Mouse (Mus musculus): ENCODE measurements around the gene Snx29.

DNA sequence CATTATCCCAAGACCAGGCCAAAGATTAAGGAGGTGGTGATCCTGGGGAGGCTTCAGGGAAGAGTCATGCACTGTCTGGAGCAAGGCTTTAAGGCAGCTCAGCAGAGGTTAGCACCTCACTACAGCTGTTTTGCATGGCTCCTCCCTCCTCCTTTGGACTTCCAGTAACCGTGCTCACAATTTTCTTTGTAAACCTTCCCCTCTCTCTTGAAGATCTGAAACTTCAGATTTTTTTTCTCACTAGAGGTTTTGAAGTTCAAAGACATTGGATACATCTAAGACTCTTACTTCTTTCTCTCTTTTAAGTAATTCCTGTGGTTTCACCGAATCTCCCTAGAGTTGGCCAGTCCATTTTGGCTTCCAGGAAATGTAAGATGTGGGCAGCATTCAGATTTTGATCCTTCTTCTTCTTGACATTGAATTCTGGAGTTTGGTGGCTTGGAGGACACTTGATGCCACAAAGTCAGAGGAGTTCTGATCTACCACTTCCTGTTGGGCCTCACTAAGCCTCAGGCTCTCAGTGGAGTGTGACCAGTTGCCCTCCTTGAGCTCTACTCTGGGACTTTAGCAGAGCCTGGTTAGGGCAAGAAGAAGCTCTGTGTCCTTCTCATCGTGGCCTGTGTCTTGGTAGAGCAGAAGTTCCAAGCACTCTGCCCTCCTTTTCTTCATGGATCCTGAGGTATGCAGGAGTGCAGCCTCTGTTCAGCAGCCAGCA is 255.0 kb downstream of the Snx29 start:
- TF ChIP-seq POLR2A (IDR thresholded peaks at IDR 0.05; ENCODE audit: borderline replicate concordance, insufficient read depth, low read length), result no peak
- TF ChIP-seq CTCF (IDR thresholded peaks at IDR 0.05; ENCODE audit: borderline replicate concordance, insufficient read depth, low read depth, low read length), result no peak
